Mouse (Mus musculus) yolk sac, embryonic 10.5 days (tissue): Measurements from ENCODE around the gene Gm20388.
A peak's percentile ranks its signal among the peaks of the same experiment; 100 is the strongest.

Source experiments
- DNase-seq: peaks from one replicate; pipeline ENCODE4 v3.0.0-alpha.2; 2017; ENCODE audit warnings: low spot score

Gene Gm20388

GRCm38 (mm10) chr8:120169119-120169518 is 258.5 kb downstream of the Gm20388 start:
- DNase-seq, result no peak

GRCm38 (mm10) chr8:120173195-120173594 is 262.6 kb downstream of the Gm20388 start:
- DNase-seq, result no peak

- DNase-seq, result no peak
These were observed 264.0 kb downstream of the Gm20388 start for GRCm38 (mm10) chr8:120174606-120175005.

GRCm38 (mm10) chr8:120176605-120177004 is 266.0 kb downstream of the Gm20388 start:
- no peak for DNase-seq

GRCm38 (mm10) chr8:120177318-120178123 is 266.9 kb downstream of the Gm20388 start, which contains the start of gene Fam92b:
Gene Fam92b, minus strand, starts transcription at chr8:120177466.
- DNase-seq, result peak; percentile 74

- DNase-seq, result no peak
These were observed 267.5 kb downstream of the Gm20388 start for GRCm38 (mm10) chr8:120178124-120178514.

- peak; percentile 88 for DNase-seq
These were observed 268.4 kb downstream of the Gm20388 start for GRCm38 (mm10) chr8:120179027-120179431.

GRCm38 (mm10) chr8:120180445-120180970 is 269.9 kb downstream of the Gm20388 start:
- DNase-seq, result no peak

- DNase-seq, result no peak
These were observed 270.6 kb downstream of the Gm20388 start for GRCm38 (mm10) chr8:120181274-120181673.

- DNase-seq, result no peak
These were observed 271.3 kb downstream of the Gm20388 start for GRCm38 (mm10) chr8:120181861-120182414.

GRCm38 (mm10) chr8:120184366-120184765 is 273.7 kb downstream of the Gm20388 start:
- no peak for DNase-seq

GRCm38 (mm10) chr8:120184850-120185792 is 274.5 kb downstream of the Gm20388 start:
- DNase-seq, result no peak

GRCm38 (mm10) chr8:120186454-120186853 is 275.8 kb downstream of the Gm20388 start:
- no peak for DNase-seq

GRCm38 (mm10) chr8:120188510-120188909 is 277.9 kb downstream of the Gm20388 start:
- DNase-seq, result no peak

- no peak for DNase-seq
These were observed 278.8 kb downstream of the Gm20388 start for GRCm38 (mm10) chr8:120189440-120189839.

- DNase-seq, result no peak
These were observed 279.6 kb downstream of the Gm20388 start for GRCm38 (mm10) chr8:120190107-120190809.

GRCm38 (mm10) chr8:120190810-120191413 is 280.3 kb downstream of the Gm20388 start:
- no peak for DNase-seq

GRCm38 (mm10) chr8:120191633-120192032 is 281.0 kb downstream of the Gm20388 start:
- no peak for DNase-seq

GRCm38 (mm10) chr8:120192118-120192517 is 281.5 kb downstream of the Gm20388 start:
- DNase-seq, result no peak

- DNase-seq, result no peak
These were observed 290.7 kb downstream of the Gm20388 start for GRCm38 (mm10) chr8:120201351-120201750.

- DNase-seq, result no peak
These were observed 291.9 kb downstream of the Gm20388 start for GRCm38 (mm10) chr8:120202546-120202945.
